Mouse (Mus musculus): ENCODE data around the gene Gbe1.

Gbe1 gene

DNA sequence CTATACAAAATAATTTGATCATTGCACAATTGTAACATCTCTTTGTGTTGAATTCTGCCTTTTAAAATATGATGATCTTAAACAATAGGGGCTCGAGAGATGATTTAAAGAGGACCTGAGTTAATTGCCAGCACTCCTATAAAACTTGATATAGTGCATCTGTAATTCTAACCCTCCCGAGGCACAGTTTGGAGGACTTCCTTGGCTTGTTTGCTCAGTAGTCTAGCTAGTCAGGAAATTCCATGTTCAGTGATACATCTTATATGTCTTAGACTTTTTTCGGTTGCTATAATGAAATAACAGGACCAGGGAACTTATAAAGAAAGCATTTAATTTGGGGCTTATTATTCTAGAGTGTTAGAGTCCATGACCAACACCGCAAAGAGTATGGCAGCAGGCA is 162.4 kb downstream of the Gbe1 start:
- no peak for TF ChIP-seq GATA4 (IDR thresholded peaks at IDR 0.05; ENCODE audit: insufficient replicate concordance, low read length)

DNA sequence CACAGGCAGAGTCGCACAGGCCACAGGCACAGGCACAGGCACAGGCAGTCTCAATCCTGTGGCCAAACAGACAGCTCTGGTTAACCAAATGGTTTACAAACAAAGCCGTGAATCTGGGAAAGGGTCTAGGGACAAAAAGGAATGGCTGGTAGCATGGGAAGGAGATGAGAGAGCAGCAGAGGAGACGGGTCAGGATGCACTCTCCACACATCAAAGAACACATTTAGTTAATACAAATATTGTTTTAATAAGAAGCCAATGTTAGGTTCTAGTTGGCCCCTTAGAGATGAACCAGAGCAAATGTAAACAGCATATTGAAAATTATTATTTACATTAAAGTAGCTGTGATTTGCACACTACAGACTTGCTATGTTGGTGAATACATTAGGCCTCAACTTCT is 166.7 kb downstream of the Gbe1 start:
- no peak for TF ChIP-seq GATA4 (IDR thresholded peaks at IDR 0.05; ENCODE audit: insufficient replicate concordance, low read length)

DNA sequence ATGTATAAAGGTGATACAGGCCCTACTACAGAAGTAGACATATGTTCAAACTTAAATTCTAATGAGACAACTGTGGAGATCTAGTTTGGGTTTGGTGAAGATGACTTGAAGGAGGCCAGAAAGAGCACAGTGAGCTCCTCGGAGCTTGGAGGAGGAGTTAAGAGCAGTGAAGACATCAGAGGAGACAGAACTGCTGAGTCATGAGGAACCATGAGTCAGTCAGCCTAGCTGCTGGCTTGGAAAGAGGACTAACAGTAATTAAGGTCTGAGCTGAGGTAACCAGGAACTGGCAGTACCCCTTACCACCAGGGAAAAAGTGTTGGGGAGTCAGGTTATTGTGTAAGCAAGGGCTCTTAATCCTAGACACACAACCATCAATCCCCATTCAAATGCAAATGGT is 192.7 kb downstream of the Gbe1 start:
- TF ChIP-seq GATA4 (IDR thresholded peaks at IDR 0.05; ENCODE audit: insufficient replicate concordance, low read length) = no peak

- no peak for TF ChIP-seq GATA4 (IDR thresholded peaks at IDR 0.05; ENCODE audit: insufficient replicate concordance, low read length)
Measured at GRCm38 (mm10) chr16:70510938-70511337, 197.2 kb downstream of the Gbe1 start.

- no peak for TF ChIP-seq GATA4 (IDR thresholded peaks at IDR 0.05; ENCODE audit: insufficient replicate concordance, low read length)
Measured at GRCm38 (mm10) chr16:70522861-70523260, 209.1 kb downstream of the Gbe1 start.

DNA sequence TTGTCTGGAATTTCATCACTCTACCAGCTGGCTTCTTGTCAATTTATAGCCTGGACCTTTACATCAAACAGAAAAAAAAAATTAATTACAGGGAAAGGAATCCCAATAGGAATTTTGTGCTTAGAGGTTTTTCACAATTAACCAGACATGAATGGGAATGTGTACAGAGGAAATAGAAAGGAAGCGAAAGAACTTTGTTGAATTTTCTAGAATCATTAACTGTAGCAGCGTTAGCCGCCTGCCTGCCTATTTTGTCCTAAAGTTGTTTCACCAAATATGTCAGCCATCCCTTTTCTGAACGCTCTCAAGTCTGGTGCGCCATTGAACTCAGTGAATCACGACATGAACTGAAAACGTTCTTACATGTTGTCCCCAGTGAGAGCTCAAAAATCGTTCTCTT is 209.8 kb downstream of the Gbe1 start:
- no peak for TF ChIP-seq GATA4 (IDR thresholded peaks at IDR 0.05; ENCODE audit: insufficient replicate concordance, low read length)

DNA sequence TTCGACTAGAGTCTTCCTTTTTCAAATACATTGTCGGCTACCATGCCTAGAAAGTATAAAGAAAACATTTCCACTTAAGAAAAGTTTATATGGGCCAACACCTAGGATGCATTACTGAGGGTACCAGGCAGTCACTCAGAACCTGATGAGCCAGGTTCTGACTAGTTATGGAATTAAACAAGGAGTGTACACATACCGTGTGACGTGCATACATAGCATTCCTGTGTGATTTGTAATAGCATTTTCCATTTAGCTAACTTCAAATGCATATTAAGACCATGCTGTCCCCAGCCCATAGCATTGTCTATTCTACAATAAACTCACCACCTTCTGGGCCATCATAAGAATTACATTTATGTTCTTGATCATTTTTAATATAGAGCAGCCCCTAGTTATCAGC is 210.5 kb downstream of the Gbe1 start:
- no peak for TF ChIP-seq GATA4 (IDR thresholded peaks at IDR 0.05; ENCODE audit: insufficient replicate concordance, low read length)

GRCm38 (mm10) chr16:70527224-70527623 is 213.5 kb downstream of the Gbe1 start:
- TF ChIP-seq GATA4 (IDR thresholded peaks at IDR 0.05; ENCODE audit: insufficient replicate concordance, low read length) = no peak

DNA sequence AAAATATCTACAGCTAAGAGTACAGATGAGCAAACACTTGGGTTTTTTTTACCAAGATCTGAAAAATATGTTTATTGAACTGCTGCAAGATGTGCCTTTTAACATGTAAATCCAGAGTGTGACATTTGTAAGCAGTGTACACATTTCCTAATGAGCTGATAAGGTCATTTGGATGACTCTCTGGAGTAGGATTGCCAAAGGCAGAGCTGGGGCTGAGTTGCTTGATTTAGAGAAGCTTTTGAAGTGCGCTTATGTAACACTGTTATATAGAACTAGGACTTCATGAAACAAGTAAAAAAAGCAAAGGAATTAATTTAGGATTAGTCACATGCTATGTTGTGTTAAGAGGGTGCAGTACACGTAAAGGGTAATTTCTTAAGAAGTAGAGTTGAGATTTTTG is 221.5 kb downstream of the Gbe1 start:
- no peak for TF ChIP-seq GATA4 (IDR thresholded peaks at IDR 0.05; ENCODE audit: insufficient replicate concordance, low read length)

DNA sequence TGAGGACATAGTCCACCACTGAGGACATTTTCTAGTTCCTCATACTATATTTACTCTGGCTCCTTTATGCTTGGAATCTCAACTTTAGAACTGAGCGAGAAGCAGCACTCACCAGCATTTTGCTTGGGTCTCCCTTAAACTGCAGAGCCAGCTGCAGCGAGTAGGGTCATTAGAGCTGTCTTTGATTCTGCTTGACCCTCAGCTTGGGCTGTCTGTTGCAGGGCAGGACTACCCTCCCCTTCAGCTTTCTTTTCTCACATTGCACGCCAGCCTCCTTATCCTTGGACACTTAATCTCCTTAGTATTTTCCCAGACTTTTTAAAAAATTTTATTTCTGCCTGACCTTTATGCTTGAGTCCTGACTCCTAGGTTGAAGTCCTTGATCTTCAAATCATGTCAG is 237.1 kb downstream of the Gbe1 start:
- no peak for TF ChIP-seq GATA4 (IDR thresholded peaks at IDR 0.05; ENCODE audit: insufficient replicate concordance, low read length)

GRCm38 (mm10) chr16:70561635-70562348 is 248.0 kb downstream of the Gbe1 start:
- TF ChIP-seq GATA4 (IDR thresholded peaks at IDR 0.05; ENCODE audit: insufficient replicate concordance, low read length) = no peak

DNA sequence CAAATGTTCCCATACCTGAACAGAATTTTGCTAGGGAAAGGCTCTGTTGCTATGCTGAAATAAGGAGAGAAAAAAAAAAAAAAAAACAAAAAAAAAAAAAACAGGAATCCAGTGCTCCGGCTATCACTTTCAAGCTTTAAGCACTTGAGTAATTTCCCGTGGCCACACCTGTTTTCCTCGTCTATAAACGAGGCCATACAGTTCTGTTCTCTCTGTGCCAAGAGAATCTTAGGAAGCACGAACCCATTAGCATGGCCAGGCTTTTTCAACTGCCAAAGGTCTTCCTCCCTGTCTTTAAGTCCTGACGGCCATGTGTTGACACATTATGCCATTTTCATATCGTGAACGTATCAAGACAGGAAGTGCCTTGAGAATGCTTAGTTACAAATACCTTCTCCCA is 248.8 kb downstream of the Gbe1 start:
- no peak for TF ChIP-seq GATA4 (IDR thresholded peaks at IDR 0.05; ENCODE audit: insufficient replicate concordance, low read length)

DNA sequence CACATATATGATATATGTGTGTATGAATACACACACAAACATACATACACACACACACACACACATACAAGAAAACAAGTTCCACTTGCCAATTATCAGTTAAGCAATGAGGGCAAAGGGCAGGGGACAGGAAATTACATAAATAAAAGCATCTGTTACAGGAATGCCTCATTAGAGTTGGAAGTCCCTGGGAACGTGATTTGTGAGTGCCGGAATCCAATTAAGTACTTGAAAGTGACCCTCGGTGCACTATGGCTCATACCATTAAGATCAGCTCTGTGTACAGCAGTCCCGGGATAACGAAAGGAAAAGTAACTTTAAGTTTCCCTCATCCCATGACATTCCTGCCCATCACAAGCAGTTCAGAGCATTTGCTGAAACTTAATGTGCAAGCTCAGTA is 249.7 kb downstream of the Gbe1 start:
- no peak for TF ChIP-seq GATA4 (IDR thresholded peaks at IDR 0.05; ENCODE audit: insufficient replicate concordance, low read length)

DNA sequence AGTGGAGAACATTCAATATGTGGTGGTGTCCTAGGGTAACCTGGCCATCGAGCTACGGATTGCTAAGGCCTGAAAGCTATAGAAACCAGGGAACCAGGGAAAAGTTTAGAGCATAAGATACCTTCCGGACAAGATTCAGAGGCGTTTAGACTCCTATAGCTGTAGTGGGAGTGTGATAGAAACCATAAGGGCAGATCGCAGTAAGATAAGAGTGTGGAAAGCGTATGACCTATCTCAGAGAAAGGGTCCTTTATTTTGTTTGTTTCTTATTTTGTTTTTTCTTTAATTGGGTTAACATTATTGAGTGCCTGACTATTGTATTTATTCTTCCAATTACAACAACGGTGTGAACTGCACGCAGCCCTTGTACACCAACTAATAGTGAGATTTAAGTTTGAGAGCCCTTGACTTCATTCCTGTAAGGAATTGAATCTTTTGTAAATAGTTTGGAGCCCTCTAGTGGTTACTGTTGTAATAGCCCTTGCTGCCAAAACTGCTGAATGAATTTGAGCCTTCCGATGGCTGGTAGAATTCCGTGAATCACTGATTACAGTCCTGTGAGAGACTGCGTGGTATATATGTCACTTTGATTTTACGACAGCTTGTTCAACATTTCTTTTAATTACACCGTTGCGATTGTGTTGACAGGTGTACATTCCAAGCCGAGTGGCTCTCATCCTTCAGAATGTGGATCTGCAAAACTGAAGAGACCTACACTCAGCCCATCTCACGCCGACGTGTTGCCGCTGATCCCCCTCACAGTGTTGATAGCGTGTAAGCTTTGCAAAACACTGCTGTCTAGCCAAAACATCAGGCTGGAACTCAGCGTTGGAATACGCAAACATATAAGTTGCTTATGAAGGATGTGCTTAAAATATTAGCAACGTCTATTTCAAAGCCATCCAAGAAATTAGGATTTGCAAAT is 254.9 kb downstream of the Gbe1 start:
- TF ChIP-seq GATA4 (IDR thresholded peaks at IDR 0.05; ENCODE audit: insufficient replicate concordance, low read length) = no peak

- TF ChIP-seq GATA4 (IDR thresholded peaks at IDR 0.05; ENCODE audit: insufficient replicate concordance, low read length) = no peak; the same call in 1 of the 2 replicates
Measured at GRCm38 (mm10) chr16:70585964-70586363, 272.2 kb downstream of the Gbe1 start.

DNA sequence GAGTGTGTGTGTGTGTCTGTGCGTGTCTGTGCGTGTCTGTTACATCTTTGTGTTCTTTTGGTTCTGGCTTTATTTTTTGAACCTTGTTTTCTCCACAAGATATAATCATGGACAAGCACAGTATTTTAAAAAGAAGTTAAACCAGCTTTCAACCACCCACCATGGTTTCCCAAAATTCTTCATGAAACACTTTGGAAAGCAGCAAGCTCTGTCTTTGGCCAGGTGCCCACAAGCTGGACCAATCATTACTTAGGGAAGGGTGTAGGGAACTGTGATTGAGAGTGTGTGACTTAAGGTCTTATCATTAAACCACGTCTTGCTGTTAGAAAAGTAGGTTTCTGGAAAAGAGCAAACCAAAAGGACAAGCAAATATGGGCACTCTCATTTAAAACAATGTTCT is 288.6 kb downstream of the Gbe1 start:
- TF ChIP-seq GATA4 (IDR thresholded peaks at IDR 0.05; ENCODE audit: insufficient replicate concordance, low read length) = no peak
